Mouse (Mus musculus): ENCODE measurements at regions not wholly inside any gene's neighbourhood (a gene's known extent, or its start where the extent isn't known, plus 50 kb on each side); places are given as distances from the start of the nearest gene placed in this dataset.

- TF ChIP-seq POLR2A (IDR thresholded peaks at IDR 0.05; ENCODE audit: insufficient read depth, low read depth, low read length): no peak
- TF ChIP-seq CTCF (IDR thresholded peaks at IDR 0.05): no peak
Measured at GRCm38 (mm10) chr3:130900846-130901245, 170.6 kb upstream of the Rpl34 start.

Measured in heart, adult 2 months (tissue).